Comparison of ENCODE assay signal across 12 mouse cellular contexts in genomic region chr5:64508565-64508964, GRCm38 (mm10).
DNase-seq lines count a peak whose midpoint lies in the region; ATAC-seq and TF ChIP-seq lines count a peak whose summit lies in the region.
"Had no signal": no experiment of that assay in that cellular context is flagged by ENCODE, and none has a peak within 500 bp of the region (broad histone marks: within the 10 kb centered on the region; RNA-seq: fewer than 3 reads in every experiment).

No protein-coding gene starts in this region.

- H3K36me3 ChIP-seq in C2C12 (ENCODE audit: control insufficient read depth, insufficient read depth): no peaks in the 10 kb centered on the region
- no peaks in the 10 kb centered on the region for H3K36me3 ChIP-seq in kidney, embryonic 14.5 days (ENCODE audit: control insufficient read depth, insufficient read depth, low read length)
- H3K36me3 ChIP-seq: neural tube, embryonic 13.5 days had no signal

- no peak overlapping the region for H3K9ac ChIP-seq in kidney, embryonic 14.5 days (ENCODE audit: low read depth, low read length)
- H3K9ac ChIP-seq: neural tube, embryonic 13.5 days had no signal

- H3K4me1 ChIP-seq in kidney, embryonic 14.5 days (ENCODE audit: control insufficient read depth, insufficient read depth, low read length): peaks cover 25% of the 10 kb centered on the region

- no peak overlapping the region for H3ac ChIP-seq in C2C12 (ENCODE audit: control insufficient read depth, insufficient read length, low read depth)

- WGBS in kidney, embryonic 14.5 days: 59% methylated on average over 2 of the region's 2 CpGs

- intact Hi-C loops in heart, postnatal 25 days (cut with DNase I): loop anchor here (5.0 kb wide), 4 partner anchors 74 to 216 kb away; no protein-coding TSS in a partner anchor

- H3K9me3 ChIP-seq in kidney, embryonic 14.5 days (ENCODE audit: control insufficient read depth, low read length): no peaks in the 10 kb centered on the region
- H3K9me3 ChIP-seq: megakaryocyte, embryonic 14.5 days; neural tube, embryonic 13.5 days had no signal

- H3K79me3 ChIP-seq in C2C12 (ENCODE audit: low read depth): no peaks in the 10 kb centered on the region

- no peaks in the 10 kb centered on the region for H3K79me2 ChIP-seq in C2C12 (ENCODE audit: control insufficient read depth, insufficient read depth)

- H3K4me3 ChIP-seq in C2C12 (ENCODE audit: insufficient read depth, poor library complexity, severe bottlenecking): no peak overlapping the region
- no peak overlapping the region for H3K4me3 ChIP-seq in kidney, embryonic 14.5 days (ENCODE audit: low read length)
- H3K4me3 ChIP-seq: megakaryocyte, embryonic 14.5 days; neural tube, embryonic 13.5 days had no signal

- H3K27ac ChIP-seq in kidney, embryonic 14.5 days (ENCODE audit: low read depth, low read length): no peak overlapping the region
- H3K27ac ChIP-seq: neural tube, embryonic 13.5 days had no signal

- no peaks in the 10 kb centered on the region for H3K27me3 ChIP-seq in C2C12 (ENCODE audit: control insufficient read depth, insufficient read depth, insufficient read length)
- no peaks in the 10 kb centered on the region for H3K27me3 ChIP-seq in kidney, embryonic 14.5 days (ENCODE audit: control insufficient read depth, insufficient read depth, low read length)
- H3K27me3 ChIP-seq: neural tube, embryonic 13.5 days had no signal

- TF ChIP-seq CTCF in C2C12 (IDR thresholded peaks at IDR 0.05; ENCODE audit: control insufficient read depth, insufficient read depth, insufficient read length): no peak

- no peak overlapping the region for H3K4me2 ChIP-seq in kidney, embryonic 14.5 days (replicated peaks; ENCODE audit: low read depth, low read length)
- H3K4me2 ChIP-seq: liver, embryonic 11.5 days; neural tube, embryonic 13.5 days had no signal

- DNase-seq in layer of hippocampus, adult 8-10 months (ENCODE audit: low spot score in 2 of 2): peak; percentile 35 to 36
- DNase-seq in layer of hippocampus, adult 9-10 months (ENCODE audit: low spot score): no peak
- peak; percentile 79 for DNase-seq in NIH3T3 (ENCODE audit: low read depth)
- no peak for DNase-seq in heart, postnatal 25 days (ENCODE audit: low spot score)
- no peak for DNase-seq in embryo, embryonic 11 days
- DNase-seq: heart, postnatal 4 days; thymus, postnatal 4 days had no signal

- ATAC-seq in kidney, embryonic 14.5 days (ENCODE audit: low FRiP score, low TSS enrichment): peak; percentile 8; the same call in 1 of the 2 replicates

TF ChIP-seq in C2C12, 6 proteins besides CTCF, POLR2A, EP300 and RAD21:
- TF ChIP-seq MAX (IDR thresholded peaks at IDR 0.05) (no peak), MYOD1 (IDR thresholded peaks at IDR 0.05; ENCODE audit: control insufficient read depth, insufficient read length, low read depth) (peak; percentile 84), FOSL1 (IDR thresholded peaks at IDR 0.05; ENCODE audit: insufficient read depth, low read length, poor library complexity, severe bottlenecking) (no peak), USF1 (IDR thresholded peaks at IDR 0.05; ENCODE audit: low read depth) (no peak), MYOG (IDR thresholded peaks at IDR 0.05; ENCODE audit: control insufficient read depth, extremely low read depth, insufficient read length) (no peak), CEBPB (IDR thresholded peaks at IDR 0.05; ENCODE audit: low read depth) (no peak)
TF ChIP-seq in C2C12: peak in this region for 1.

Comparison
In these comparisons a context has a peak if more than half of its experiments do, and no peak if none do; other contexts are left out.
1. DNase-seq: peak in layer of hippocampus, adult 8-10 months (2 of 2) and NIH3T3 (single experiment); none in layer of hippocampus, adult 9-10 months (single experiment), heart, postnatal 25 days (single experiment) and embryo, embryonic 11 days (single experiment).